Mouse (Mus musculus) thymus, adult 2 months (tissue): ENCODE measurements around the gene B4galnt4.

Experiments used
- CTCF ChIP-seq: fragments of 200-500 bp; IDR thresholded peaks from 2 replicates; pipeline ENCODE4 v1.5.1; 2012; ENCODE audit warnings: mild to moderate bottlenecking, control low read depth, low read length, moderate library complexity, borderline replicate concordance; ENCODE audit not compliant: control insufficient read depth, poor library complexity, insufficient read depth; ENCODE audit errors: extremely low read depth
- POLR2A ChIP-seq: fragments of 200-500 bp; IDR thresholded peaks from 2 replicates; pipeline ENCODE4 v1.6.1; 2012; ENCODE audit warnings: mild to moderate bottlenecking, low read length, control low read depth, moderate library complexity; ENCODE audit not compliant: control insufficient read depth, poor library complexity, insufficient read depth; ENCODE audit errors: extremely low read depth

DNA sequence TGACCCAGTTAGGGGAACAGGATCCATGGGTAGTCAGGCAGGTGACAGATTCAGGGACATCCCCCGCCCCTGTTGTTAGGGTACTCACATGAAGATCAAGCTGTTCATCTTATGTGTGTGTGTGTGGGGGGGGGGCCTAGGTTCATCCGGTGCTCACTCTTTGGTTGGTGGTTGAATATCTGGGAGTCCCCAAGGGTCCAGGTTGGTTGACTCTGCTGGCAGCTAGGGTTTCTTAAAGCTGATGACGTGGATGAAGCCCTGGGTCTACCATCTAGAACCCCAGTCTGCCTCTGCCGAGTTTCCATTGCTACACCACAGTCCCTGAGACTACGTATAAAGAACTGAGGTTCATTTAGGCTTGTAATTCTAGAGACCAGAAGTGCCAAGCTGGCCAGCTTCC lies 41.9 kb upstream of the B4galnt4 start:
- TF ChIP-seq CTCF, result no peak
- TF ChIP-seq POLR2A, result no peak
